Mouse (Mus musculus): ENCODE data around the gene Gm10309. TPM values are rescaled to one million over a fixed set of nuclear protein-coding genes. Genes with fewer than 3 reads are reported as not detected.

Gene Gm10309
- polyA plus RNA-seq, 2 experiments, result 0.03 to 0.47 TPM

DNA sequence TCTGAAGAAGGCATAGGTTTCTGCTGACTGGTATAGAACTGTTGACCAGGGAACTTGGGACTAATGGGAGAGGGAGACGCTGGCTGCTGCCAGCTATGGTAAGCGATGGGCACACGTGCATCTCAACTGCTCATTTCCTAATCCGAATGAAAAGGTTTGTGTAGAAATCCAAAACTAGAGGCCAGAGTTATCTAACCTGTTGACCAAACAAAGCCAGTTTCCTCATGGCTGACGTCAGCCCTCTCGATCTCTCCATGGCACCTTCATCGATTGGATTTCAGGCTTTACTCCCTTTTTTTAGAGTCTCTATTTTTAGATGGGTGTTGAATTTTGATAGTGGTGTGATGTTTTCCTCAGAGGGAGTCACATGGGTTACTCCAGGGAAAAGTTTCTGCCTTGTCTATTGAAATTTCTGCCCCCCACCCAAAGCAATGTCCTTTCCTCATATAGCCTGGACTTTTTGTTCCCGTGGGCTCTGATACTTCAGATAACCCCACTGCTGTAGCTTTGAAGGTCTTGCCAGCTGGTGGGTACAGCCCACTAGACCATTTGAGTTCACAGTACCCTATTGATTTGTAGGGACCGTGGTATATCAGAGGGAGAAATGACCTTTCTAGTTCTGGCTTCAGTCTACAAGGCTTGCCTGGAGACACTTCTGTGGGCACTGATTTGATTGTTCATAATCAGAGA is 1.7 kb downstream of the Gm10309 start:
- no peaks in the 10 kb centered on the region for H3K27me3 ChIP-seq (ENCODE audit: control insufficient read depth, insufficient read depth, low read length)
- no peaks in the 10 kb centered on the region for H3K36me3 ChIP-seq (ENCODE audit: control insufficient read depth, insufficient read depth, low read length)
- peaks cover 38% of the 10 kb centered on the region for H3K4me1 ChIP-seq (ENCODE audit: control insufficient read depth, insufficient read depth, low read length)
- no peak overlapping the region for H3K9ac ChIP-seq (ENCODE audit: low read depth, low read length, severe bottlenecking)
- H3K4me3 ChIP-seq (replicated peaks; ENCODE audit: low read length), result no peak overlapping the region
- H3K4me2 ChIP-seq (replicated peaks; ENCODE audit: low read depth, low read length, severe bottlenecking), result no peak overlapping the region
- no peak overlapping the region for H3K27ac ChIP-seq (replicated peaks; ENCODE audit: low read depth, low read length)
- no peak for DNase-seq (ENCODE audit: low spot score)
- TF ChIP-seq POLR2A (IDR thresholded peaks at IDR 0.05; ENCODE audit: borderline replicate concordance, extremely low read depth, insufficient read depth, insufficient read length), result no peak
- ATAC-seq (ENCODE audit: low FRiP score, low read depth), result no peak
- WGBS, result 95% methylated on average over 9 of the region's 9 CpGs
- no peaks in the 10 kb centered on the region for H3K9me3 ChIP-seq (ENCODE audit: control insufficient read depth, low read length)

- Histone ChIP-seq H3K27me3 (ENCODE audit: control insufficient read depth, insufficient read depth, low read length) (no peaks in the 10 kb centered on the region), H3K9me3 (ENCODE audit: control insufficient read depth, low read length) (no peaks in the 10 kb centered on the region), H3K27ac (replicated peaks; ENCODE audit: low read depth, low read length) (no peak overlapping the region), H3K9ac (ENCODE audit: low read depth, low read length, severe bottlenecking) (no peak overlapping the region), H3K4me2 (replicated peaks; ENCODE audit: low read depth, low read length, severe bottlenecking) (no peak overlapping the region), H3K4me1 (ENCODE audit: control insufficient read depth, insufficient read depth, low read length) (peaks cover 29% of the 10 kb centered on the region), H3K4me3 (replicated peaks; ENCODE audit: low read length) (no peak overlapping the region), H3K36me3 (ENCODE audit: control insufficient read depth, insufficient read depth, low read length) (no peaks in the 10 kb centered on the region)
- no peak for DNase-seq (ENCODE audit: low spot score)
- 91% methylated on average over 4 of the region's 4 CpGs for WGBS
- no peak for TF ChIP-seq POLR2A (IDR thresholded peaks at IDR 0.05; ENCODE audit: borderline replicate concordance, extremely low read depth, insufficient read depth, insufficient read length)
- no peak for ATAC-seq (ENCODE audit: low FRiP score, low read depth)
Observed at GRCm38 (mm10) chr17:86501393-86501792, 3.6 kb downstream of the Gm10309 start.

DNA sequence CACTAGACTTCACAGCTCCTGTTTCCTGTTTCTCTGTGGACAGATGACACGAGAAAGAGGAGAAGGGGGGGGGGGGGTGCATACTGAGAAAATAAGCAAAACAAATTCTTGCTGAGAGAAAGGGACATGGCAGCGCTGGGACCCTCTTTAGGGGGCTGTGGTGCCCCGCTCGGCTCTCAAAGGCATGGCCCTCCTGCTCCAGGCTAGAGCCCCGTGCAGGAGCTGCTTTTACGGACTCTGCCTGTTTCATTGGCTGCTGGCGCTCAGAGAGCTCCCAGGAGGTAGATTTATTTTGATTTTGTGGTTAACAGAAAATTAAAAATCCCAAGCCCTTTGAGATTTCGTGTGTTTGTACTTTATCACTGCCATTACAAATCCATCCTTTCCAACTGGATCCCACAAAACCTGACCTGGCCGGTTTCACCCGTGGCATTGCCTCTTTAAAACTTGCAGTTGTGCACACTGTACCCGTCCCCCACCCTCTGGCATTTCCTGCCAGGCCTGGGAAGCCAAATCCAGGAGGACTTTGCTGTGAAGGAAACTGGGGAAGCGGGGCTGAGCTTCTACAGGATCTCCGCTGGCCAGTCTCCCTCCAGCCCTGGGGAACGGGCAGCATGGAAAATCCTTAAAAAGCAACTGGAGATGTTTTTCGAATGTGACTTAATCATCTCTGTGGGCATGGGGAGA is 5.5 kb downstream of the Gm10309 start:
- no peak overlapping the region for H3K4me3 ChIP-seq (replicated peaks; ENCODE audit: low read length)

DNA sequence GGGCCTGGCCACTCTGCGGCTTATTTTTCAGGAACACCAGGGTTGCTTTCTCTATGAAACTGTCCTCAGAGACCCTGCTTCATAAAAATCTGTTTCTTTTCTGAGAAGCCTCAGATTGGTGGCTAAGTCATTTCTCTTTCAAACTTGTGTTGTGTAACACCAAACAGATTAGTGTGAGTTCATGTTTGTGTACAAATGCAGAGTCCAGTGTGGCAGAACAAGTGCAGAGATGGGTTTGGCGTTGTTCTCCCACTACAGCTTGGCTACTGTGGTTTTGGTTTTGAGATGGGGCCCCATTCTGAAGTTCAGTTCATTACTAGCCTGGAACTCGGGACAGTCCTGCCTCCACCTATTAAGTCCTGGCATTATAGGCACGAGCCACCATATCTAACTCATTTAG is 7.7 kb downstream of the Gm10309 start:
- Histone ChIP-seq H3K27me3 (ENCODE audit: control insufficient read depth, insufficient read depth, low read length) (no peaks in the 10 kb centered on the region), H3K36me3 (ENCODE audit: control insufficient read depth, insufficient read depth, low read length) (no peaks in the 10 kb centered on the region), H3K4me1 (ENCODE audit: control insufficient read depth, insufficient read depth, low read length) (peaks cover 34% of the 10 kb centered on the region), H3K9me3 (ENCODE audit: control insufficient read depth, low read length) (no peaks in the 10 kb centered on the region), H3K9ac (ENCODE audit: low read depth, low read length, severe bottlenecking) (no peak overlapping the region), H3K4me3 (replicated peaks; ENCODE audit: low read length) (no peak overlapping the region), H3K4me2 (replicated peaks; ENCODE audit: low read depth, low read length, severe bottlenecking) (no peak overlapping the region), H3K27ac (replicated peaks; ENCODE audit: low read depth, low read length) (no peak overlapping the region)
- TF ChIP-seq POLR2A (IDR thresholded peaks at IDR 0.05; ENCODE audit: borderline replicate concordance, extremely low read depth, insufficient read depth, insufficient read length), result no peak
- WGBS, result 66% methylated on average over 4 of the region's 4 CpGs
- no peak for ATAC-seq (ENCODE audit: low FRiP score, low read depth)
- DNase-seq (ENCODE audit: low spot score), result no peak

More for the DNA sequence above, 5.5 kb downstream of the Gm10309 start:
- peak; percentile 29 for DNase-seq (ENCODE audit: low spot score)
- Histone ChIP-seq H3K4me1 (ENCODE audit: control insufficient read depth, insufficient read depth, low read length) (peaks cover 29% of the 10 kb centered on the region), H3K4me2 (replicated peaks; ENCODE audit: low read depth, low read length, severe bottlenecking) (peak overlapping the region; percentile 30), H3K36me3 (ENCODE audit: control insufficient read depth, insufficient read depth, low read length) (no peaks in the 10 kb centered on the region), H3K27me3 (ENCODE audit: control insufficient read depth, insufficient read depth, low read length) (no peaks in the 10 kb centered on the region), H3K9ac (ENCODE audit: low read depth, low read length, severe bottlenecking) (no peak overlapping the region), H3K27ac (replicated peaks; ENCODE audit: low read depth, low read length) (peak overlapping the region; percentile 61), H3K9me3 (ENCODE audit: control insufficient read depth, low read length) (no peaks in the 10 kb centered on the region)
- no peak for TF ChIP-seq POLR2A (IDR thresholded peaks at IDR 0.05; ENCODE audit: borderline replicate concordance, extremely low read depth, insufficient read depth, insufficient read length)
- peak; percentile 68; the same call in 1 of the 2 replicates for ATAC-seq (ENCODE audit: low FRiP score, low read depth)
- 23% methylated on average over 15 of the region's 15 CpGs for WGBS

GRCm38 (mm10) chr17:86496123-86496771 is 8.8 kb downstream of the Gm10309 start:
- no peaks in the 10 kb centered on the region for H3K9me3 ChIP-seq (ENCODE audit: control insufficient read depth, low read length)
- H3K9ac ChIP-seq (ENCODE audit: low read depth, low read length, severe bottlenecking), result no peak overlapping the region
- H3K27ac ChIP-seq (replicated peaks; ENCODE audit: low read depth, low read length), result no peak overlapping the region
- TF ChIP-seq POLR2A (IDR thresholded peaks at IDR 0.05; ENCODE audit: borderline replicate concordance, extremely low read depth, insufficient read depth, insufficient read length), result no peak
- no peaks in the 10 kb centered on the region for H3K27me3 ChIP-seq (ENCODE audit: control insufficient read depth, insufficient read depth, low read length)
- H3K4me3 ChIP-seq (replicated peaks; ENCODE audit: low read length), result no peak overlapping the region
- DNase-seq (ENCODE audit: low spot score) (peak; percentile 73), ATAC-seq (ENCODE audit: low FRiP score, low read depth) (peak; percentile 63)
- no peak overlapping the region for H3K4me2 ChIP-seq (replicated peaks; ENCODE audit: low read depth, low read length, severe bottlenecking)
- WGBS, result 82% methylated on average over 9 of the region's 9 CpGs
- H3K4me1 ChIP-seq (ENCODE audit: control insufficient read depth, insufficient read depth, low read length), result peaks cover 34% of the 10 kb centered on the region
- no peaks in the 10 kb centered on the region for H3K36me3 ChIP-seq (ENCODE audit: control insufficient read depth, insufficient read depth, low read length)
